Mouse (Mus musculus): ENCODE measurements around the gene Catsper4. TPM values are rescaled to one million over a fixed set of nuclear protein-coding genes. Genes with fewer than 3 reads are reported as not detected.

Catsper4 gene
- polyA plus RNA-seq, 1 experiment from 2014 or later = not detected

- Histone ChIP-seq H3K9ac (peak overlapping the region; percentile 58), H3K36me3 (no peaks in the 10 kb centered on the region), H3K4me3 (peak overlapping the region; percentile 54), H3K4me1 (peaks cover 63% of the 10 kb centered on the region), H3K27ac (no peak overlapping the region), H3K27me3 (peaks cover 86% of the 10 kb centered on the region), H3K4me2 (peak overlapping the region; percentile 95), H3K9me3 (no peaks in the 10 kb centered on the region)
- WGBS = under 1% methylated on average over 30 of the region's 30 CpGs
- ATAC-seq (ENCODE audit: insufficient number of reproducible peaks, insufficient read depth, low FRiP score, low TSS enrichment, low read depth) = no peak
Measured at GRCm38 (mm10) chr4:134249651-134250050, 22.5 kb upstream of the Catsper4 start.

DNA sequence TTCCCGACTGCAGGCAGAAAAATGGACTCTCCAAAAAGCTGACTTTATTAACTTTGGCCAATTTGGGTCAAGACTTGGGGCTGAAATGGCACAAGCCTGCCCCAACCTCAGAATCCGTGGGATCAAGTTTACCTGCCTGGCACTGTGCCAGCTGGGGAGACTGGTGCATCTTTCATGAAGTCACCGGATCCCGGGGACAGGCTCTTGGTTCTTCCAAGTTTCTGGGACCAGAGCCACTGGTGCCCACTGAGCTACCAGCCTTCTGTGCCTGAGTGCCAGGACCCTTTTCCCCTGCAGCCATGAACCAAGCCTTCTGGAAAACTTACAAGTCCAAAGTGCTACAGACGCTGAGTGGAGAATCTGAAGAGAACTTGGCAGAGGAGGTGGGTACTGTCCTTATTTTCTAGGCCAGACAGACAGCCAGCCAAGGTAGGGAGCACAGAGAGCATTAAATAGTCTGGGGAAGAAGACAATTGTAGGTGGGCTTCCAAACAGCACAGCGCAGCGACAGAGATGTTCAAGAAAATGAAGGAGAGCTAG, 19.6 kb upstream of the Catsper4 start, which contains the start of gene Gm30191:
TSS of gene Gm30191 (plus strand) at position 217 of the 540 bp plus-strand sequence.
- H3K9ac ChIP-seq = peak within 1 kb of the TSS; percentile 61
- H3K27ac ChIP-seq = no peak within 1 kb of the TSS; the same call in 1 of the 2 replicates
- H3K27me3 ChIP-seq = peaks cover 57% of the 10 kb centered on the region

DNA sequence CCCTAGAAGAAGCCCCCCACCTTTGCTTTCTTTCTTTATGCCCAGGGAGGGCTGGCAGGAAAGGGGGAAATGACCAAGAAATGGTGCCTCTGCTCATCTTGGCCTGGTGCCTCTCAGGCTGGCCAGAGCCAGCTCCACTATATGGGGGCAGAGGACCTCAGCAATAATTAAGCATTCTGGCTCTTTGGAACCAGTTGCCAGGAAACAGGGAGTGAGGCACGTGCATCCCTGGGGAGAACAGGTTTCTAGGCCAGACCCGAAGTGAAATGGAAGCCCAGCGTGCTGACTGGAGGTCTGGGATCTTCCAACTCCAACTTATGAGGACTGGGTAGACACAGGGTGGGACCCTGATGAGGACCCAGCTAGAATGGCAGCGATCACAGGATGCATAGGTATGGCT, 19.1 kb upstream of the Catsper4 start:
- H3K27me3 ChIP-seq = peaks cover 52% of the 10 kb centered on the region
- ATAC-seq (ENCODE audit: insufficient number of reproducible peaks, insufficient read depth, low FRiP score, low TSS enrichment, low read depth) = no peak
- WGBS = 41% methylated on average over 4 of the region's 4 CpGs

More for the DNA sequence above, 19.6 kb upstream of the Catsper4 start, which contains the start of gene Gm30191:
- peak within 1 kb of the TSS; percentile 77 for H3K4me3 ChIP-seq
- peaks cover 47% of the 10 kb centered on the region for H3K4me1 ChIP-seq
- no peaks in the 10 kb centered on the region for H3K9me3 ChIP-seq
- peak within 1 kb of the TSS; percentile 90 for H3K4me2 ChIP-seq
- 69% methylated on average over 7 of the region's 7 CpGs for WGBS
- H3K36me3 ChIP-seq = peaks cover 6% of the 10 kb centered on the region; the same call in 1 of the 2 replicates
- no peak for ATAC-seq (ENCODE audit: insufficient number of reproducible peaks, insufficient read depth, low FRiP score, low TSS enrichment, low read depth)

DNA sequence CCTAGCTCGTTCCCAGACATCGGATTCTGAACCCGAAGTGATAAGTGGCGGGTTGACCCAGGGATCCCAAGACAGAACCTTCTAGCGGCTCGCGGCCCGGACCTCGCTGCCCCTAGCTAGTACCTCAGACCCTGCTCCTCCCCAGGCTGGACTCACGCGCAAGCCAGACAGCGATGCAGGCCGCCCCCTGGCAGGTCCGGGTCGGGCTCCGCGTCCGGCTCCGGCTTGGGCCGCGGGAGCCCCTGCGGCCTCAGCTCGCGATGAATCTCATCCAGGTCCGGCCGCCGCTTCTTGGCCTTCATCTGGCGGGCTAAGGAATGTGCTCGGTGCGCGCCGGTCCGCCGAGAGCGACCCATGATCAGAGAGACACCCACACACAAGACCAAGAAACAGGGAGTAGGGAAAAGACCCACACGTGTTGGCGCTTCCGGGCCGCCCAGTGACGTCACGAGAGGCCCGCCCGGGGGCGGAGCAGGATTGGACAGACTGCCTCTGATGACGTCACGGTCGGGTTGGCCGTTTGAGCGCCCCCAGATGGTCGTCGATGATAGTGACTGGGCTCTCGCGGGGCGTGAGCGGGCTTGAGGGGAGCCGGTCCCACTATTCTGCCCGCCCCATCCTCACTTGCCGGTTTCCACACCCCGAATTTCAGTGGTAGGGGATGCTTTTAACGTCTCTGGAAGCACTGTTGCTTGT, 18.1 kb upstream of the Catsper4 start, which contains the start of gene Zfp593:
TSS of gene Zfp593 (minus strand) at position 445 of the 696 bp plus-strand sequence.
- peaks cover 42% of the 10 kb centered on the region for H3K27me3 ChIP-seq
- no peak for ATAC-seq (ENCODE audit: insufficient number of reproducible peaks, insufficient read depth, low FRiP score, low TSS enrichment, low read depth)
- peak within 1 kb of the TSS; percentile 90 for H3K4me2 ChIP-seq
- peaks cover 6% of the 10 kb centered on the region; the same call in 1 of the 2 replicates for H3K36me3 ChIP-seq
- peak within 1 kb of the TSS; percentile 89 for H3K9ac ChIP-seq
- 0% methylated on average over 60 of the region's 60 CpGs for WGBS
- peaks cover 32% of the 10 kb centered on the region for H3K4me1 ChIP-seq
- peak within 1 kb of the TSS; percentile 77 for H3K4me3 ChIP-seq
- no peak within 1 kb of the TSS; the same call in 1 of the 2 replicates for H3K27ac ChIP-seq
- H3K9me3 ChIP-seq = no peaks in the 10 kb centered on the region

More for the DNA sequence above, 19.1 kb upstream of the Catsper4 start:
- Histone ChIP-seq H3K36me3 (peaks cover 6% of the 10 kb centered on the region; the same call in 1 of the 2 replicates), H3K9me3 (no peaks in the 10 kb centered on the region), H3K4me1 (peaks cover 42% of the 10 kb centered on the region), H3K27ac (no peak overlapping the region), H3K4me3 (no peak overlapping the region), H3K4me2 (0 out of 2 replicates have a peak overlapping the region, but pooled peaks have one; percentile 90), H3K9ac (no peak overlapping the region)

DNA sequence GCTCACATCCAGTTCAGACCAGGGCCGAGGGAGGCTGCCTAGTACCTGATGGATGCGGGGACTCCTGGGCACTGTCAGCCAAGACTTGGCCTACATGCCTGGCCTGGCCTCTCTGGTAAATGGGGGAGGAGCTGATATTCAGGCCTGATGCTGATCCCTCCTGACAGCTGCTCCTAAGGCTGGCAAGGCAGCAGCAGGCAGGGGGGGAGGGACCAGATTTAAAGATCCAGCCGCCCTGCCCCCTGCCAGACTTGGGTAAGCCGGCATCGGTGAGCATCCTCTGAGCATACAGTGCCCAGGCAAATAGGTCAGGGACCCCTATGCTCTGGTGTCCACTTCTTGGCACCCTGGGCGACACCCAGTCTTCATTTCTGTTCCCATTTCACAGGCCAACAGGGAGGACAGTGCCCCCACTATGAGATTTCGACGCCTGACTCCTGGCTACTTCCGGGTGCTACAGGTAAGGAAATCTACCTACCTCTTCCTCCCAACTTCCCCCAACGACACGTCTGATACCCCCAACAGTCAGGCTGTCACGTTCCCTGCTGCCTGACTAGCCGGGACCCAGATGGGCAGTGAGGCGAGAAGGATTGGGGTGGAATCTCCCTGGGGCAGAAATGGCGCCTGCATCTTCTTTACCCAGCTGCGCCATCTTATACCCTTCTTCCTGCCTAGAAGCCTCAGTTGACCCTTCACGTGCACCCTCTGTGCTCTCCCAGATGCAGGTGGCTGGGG, 16.5 kb upstream of the Catsper4 start, which contains the start of gene E130218I03Rik:
TSS of gene E130218I03Rik (plus strand) at position 147 of the 735 bp plus-strand sequence.
- Histone ChIP-seq H3K27me3 (peaks cover 30% of the 10 kb centered on the region), H3K9me3 (no peaks in the 10 kb centered on the region), H3K4me3 (peak within 1 kb of the TSS; percentile 77), H3K36me3 (peaks cover 6% of the 10 kb centered on the region; the same call in 1 of the 2 replicates), H3K9ac (peak within 1 kb of the TSS; percentile 89; the same call in 1 of the 2 replicates), H3K4me2 (peak within 1 kb of the TSS; percentile 90), H3K27ac (no peak within 1 kb of the TSS), H3K4me1 (peaks cover 23% of the 10 kb centered on the region)
- WGBS = 88% methylated on average over 17 of the region's 17 CpGs
- no peak for ATAC-seq (ENCODE audit: insufficient number of reproducible peaks, insufficient read depth, low FRiP score, low TSS enrichment, low read depth)

DNA sequence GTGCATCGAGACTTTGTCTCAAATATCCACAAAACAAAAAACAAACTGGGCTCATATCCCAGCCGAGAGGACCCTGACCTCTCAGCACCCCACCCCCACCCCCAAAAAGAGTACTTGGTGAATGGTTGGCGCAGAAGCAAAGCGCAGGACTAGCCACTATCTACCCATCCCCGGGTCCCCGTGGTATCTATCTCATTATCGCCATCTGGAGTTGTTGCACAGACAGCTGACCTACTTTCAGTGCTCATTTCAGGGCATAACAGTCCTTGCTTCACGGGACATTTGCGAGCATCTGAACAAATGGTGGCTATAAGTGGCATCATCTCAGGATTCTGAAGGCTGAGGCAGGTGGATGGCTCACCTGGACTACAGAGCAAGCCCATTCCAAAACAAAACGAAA, 11.5 kb upstream of the Catsper4 start:
- Histone ChIP-seq H3K27ac (no peak overlapping the region), H3K27me3 (peaks cover 27% of the 10 kb centered on the region), H3K4me1 (peaks cover 15% of the 10 kb centered on the region), H3K9me3 (no peaks in the 10 kb centered on the region), H3K4me2 (peak overlapping the region; percentile 54), H3K4me3 (peak overlapping the region; percentile 36; the same call in 1 of the 2 replicates), H3K9ac (no peak overlapping the region), H3K36me3 (peaks cover 3% of the 10 kb centered on the region; the same call in 1 of the 2 replicates)
- no peak for ATAC-seq (ENCODE audit: insufficient number of reproducible peaks, insufficient read depth, low FRiP score, low TSS enrichment, low read depth)
- WGBS = 10% methylated on average over 10 of the region's 10 CpGs

GRCm38 (mm10) chr4:134238279-134238651, 11.1 kb upstream of the Catsper4 start, which contains the start of gene Cnksr1:
Gene Cnksr1, minus strand, starts transcription at chr4:134238399.
- H3K9ac ChIP-seq = peak within 1 kb of the TSS; percentile 58; the same call in 1 of the 2 replicates
- peaks cover 27% of the 10 kb centered on the region for H3K27me3 ChIP-seq
- H3K4me2 ChIP-seq = peak within 1 kb of the TSS; percentile 54
- 0 out of 2 replicates have a peak, but pooled peaks have one; percentile 45 for ATAC-seq (ENCODE audit: insufficient number of reproducible peaks, insufficient read depth, low FRiP score, low TSS enrichment, low read depth)
- peaks cover 14% of the 10 kb centered on the region for H3K4me1 ChIP-seq
- WGBS = 3% methylated on average over 18 of the region's 18 CpGs
- H3K36me3 ChIP-seq = no peaks in the 10 kb centered on the region
- H3K9me3 ChIP-seq = no peaks in the 10 kb centered on the region
- H3K27ac ChIP-seq = no peak within 1 kb of the TSS
- peak within 1 kb of the TSS; percentile 36 for H3K4me3 ChIP-seq

GRCm38 (mm10) chr4:134237582-134238278, 10.5 kb upstream of the Catsper4 start:
- Histone ChIP-seq H3K27me3 (peaks cover 27% of the 10 kb centered on the region), H3K4me1 (peaks cover 14% of the 10 kb centered on the region), H3K36me3 (no peaks in the 10 kb centered on the region), H3K9ac (peak overlapping the region; percentile 58; the same call in 1 of the 2 replicates), H3K4me2 (peak overlapping the region; percentile 54), H3K4me3 (peak overlapping the region; percentile 36), H3K27ac (no peak overlapping the region), H3K9me3 (no peaks in the 10 kb centered on the region)
- ATAC-seq (ENCODE audit: insufficient number of reproducible peaks, insufficient read depth, low FRiP score, low TSS enrichment, low read depth) = peak; percentile 17; the same call in 1 of the 2 replicates
- 16% methylated on average over 19 of the region's 19 CpGs for WGBS

DNA sequence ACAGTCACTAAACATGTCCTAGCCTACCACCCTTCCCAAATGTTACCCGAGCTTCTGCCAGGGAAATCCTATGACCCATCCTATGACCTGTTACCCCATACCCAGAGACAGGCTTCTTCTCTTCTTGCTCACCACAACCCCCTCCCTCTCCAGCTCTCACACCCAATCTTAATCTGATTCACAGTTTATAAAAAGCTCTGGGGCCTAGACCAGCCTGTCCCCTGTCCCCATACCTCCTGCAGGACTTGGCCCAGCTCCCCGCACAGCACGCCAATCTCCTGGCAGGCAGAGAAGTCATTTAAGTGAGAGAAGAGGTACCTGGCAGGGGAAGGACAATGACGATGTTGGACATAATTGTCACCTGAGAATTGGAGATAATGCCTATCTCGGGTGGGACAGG, 7.7 kb upstream of the Catsper4 start:
- Histone ChIP-seq H3K4me1 (peaks cover 14% of the 10 kb centered on the region), H3K27me3 (peaks cover 27% of the 10 kb centered on the region), H3K9ac (no peak overlapping the region), H3K4me3 (no peak overlapping the region), H3K36me3 (no peaks in the 10 kb centered on the region), H3K4me2 (no peak overlapping the region), H3K27ac (no peak overlapping the region), H3K9me3 (no peaks in the 10 kb centered on the region)
- 73% methylated on average over 5 of the region's 5 CpGs for WGBS
- ATAC-seq (ENCODE audit: insufficient number of reproducible peaks, insufficient read depth, low FRiP score, low TSS enrichment, low read depth) = no peak

DNA sequence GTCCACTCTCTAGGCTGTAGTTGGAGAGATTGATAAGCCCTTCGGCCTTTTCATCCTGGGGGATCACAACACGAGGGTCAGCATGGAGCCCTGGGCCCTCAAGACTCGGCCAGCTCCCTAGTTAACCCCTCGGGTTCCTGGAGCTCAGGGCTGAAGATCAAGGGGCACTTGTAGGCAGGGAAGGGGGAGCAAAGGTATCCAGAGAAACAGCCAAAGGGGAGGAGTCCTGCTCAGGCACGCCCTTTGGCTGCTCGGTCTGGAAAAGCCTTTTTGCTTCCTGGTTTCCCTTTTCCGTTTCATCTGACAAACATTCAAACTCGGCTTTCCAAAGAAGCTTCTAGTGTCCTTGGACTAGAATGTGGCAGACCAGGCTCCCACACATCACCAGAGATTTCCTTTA, 3.2 kb upstream of the Catsper4 start:
- no peaks in the 10 kb centered on the region for H3K9me3 ChIP-seq
- WGBS = 38% methylated on average over 8 of the region's 8 CpGs
- no peak overlapping the region for H3K27ac ChIP-seq
- no peaks in the 10 kb centered on the region for H3K27me3 ChIP-seq
- H3K4me1 ChIP-seq = no peaks in the 10 kb centered on the region
- no peak overlapping the region for H3K4me2 ChIP-seq
- H3K9ac ChIP-seq = no peak overlapping the region
- ATAC-seq (ENCODE audit: insufficient number of reproducible peaks, insufficient read depth, low FRiP score, low TSS enrichment, low read depth) = no peak
- no peak overlapping the region for H3K4me3 ChIP-seq
- no peaks in the 10 kb centered on the region for H3K36me3 ChIP-seq
